Mouse (Mus musculus): ENCODE data around the gene Gria1. TPM values are rescaled to one million over a fixed set of nuclear protein-coding genes. Genes with fewer than 3 reads are reported as not detected.

The Gria1 gene
- polyA plus RNA-seq, 1 experiment = 0.04 TPM

DNA sequence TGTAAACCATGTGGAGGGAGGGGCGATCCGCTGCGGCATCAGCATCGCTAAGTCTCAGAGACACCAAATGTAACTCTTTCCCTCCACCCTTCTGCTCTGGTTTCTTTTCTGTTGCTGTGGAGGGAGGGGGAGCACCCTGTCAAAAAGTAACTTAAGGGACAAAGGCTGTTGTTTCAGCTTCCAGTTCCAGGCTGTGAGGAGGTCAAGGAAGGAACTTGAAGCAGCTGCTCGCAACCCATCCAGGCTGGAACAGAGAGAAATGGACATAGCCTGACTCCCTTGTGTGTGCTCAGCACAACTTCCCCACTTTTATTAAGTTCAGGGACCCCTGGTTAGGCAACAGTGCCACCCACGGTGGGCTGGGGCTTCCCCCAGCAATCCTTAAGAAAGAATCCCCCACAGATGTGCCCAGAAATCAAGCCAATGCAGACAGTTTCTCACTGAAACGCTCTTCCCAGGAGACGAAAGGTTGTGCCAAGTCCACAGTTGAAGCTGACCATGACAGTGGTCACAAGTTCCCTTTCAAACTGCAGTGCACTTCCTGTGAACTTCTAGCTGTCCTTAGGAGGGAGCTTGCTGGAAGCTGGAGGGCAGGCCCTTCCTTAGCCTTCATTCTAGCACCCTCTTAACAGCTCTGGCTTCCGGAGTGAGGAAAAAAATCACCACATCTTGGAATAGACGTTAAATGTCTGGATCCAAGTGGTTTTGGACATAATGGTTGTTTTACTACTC lies 190.2 kb downstream of the Gria1 start:
- Histone ChIP-seq H3ac (ENCODE audit: control insufficient read depth, insufficient read length) (no peak overlapping the region), H3K27me3 (ENCODE audit: control insufficient read depth, insufficient read depth, insufficient read length) (no peaks in the 10 kb centered on the region), H3K4me3 (no peak overlapping the region), H3K4me2 (ENCODE audit: low read depth) (no peak overlapping the region), H3K79me2 (ENCODE audit: control insufficient read depth, insufficient read depth) (no peaks in the 10 kb centered on the region), H3K36me3 (ENCODE audit: control insufficient read depth, insufficient read depth) (no peaks in the 10 kb centered on the region)
- TF ChIP-seq MYOG (IDR thresholded peaks at IDR 0.05; ENCODE audit: control insufficient read depth in 1 of 3, insufficient read depth in 1 of 3, insufficient read length in 2 of 3, low read depth in 2 of 3) = no peak
- no peak for TF ChIP-seq MAX (IDR thresholded peaks at IDR 0.05; ENCODE audit: low read depth)
- TF ChIP-seq POLR2AphosphoS2 (IDR thresholded peaks at IDR 0.05; ENCODE audit: insufficient read length, low read depth) = no peak
- no peak for TF ChIP-seq MYOD1 (IDR thresholded peaks at IDR 0.05; ENCODE audit: control insufficient read depth in 1 of 3, insufficient read length in 2 of 3, low read depth in 2 of 3)
- TF ChIP-seq CEBPB (IDR thresholded peaks at IDR 0.05; ENCODE audit: insufficient read depth, poor library complexity, severe bottlenecking) = no peak
- no peak for TF ChIP-seq TCF12 (IDR thresholded peaks at IDR 0.05; ENCODE audit: insufficient read depth, poor library complexity, severe bottlenecking)
- TF ChIP-seq USF1 (IDR thresholded peaks at IDR 0.05; ENCODE audit: low read depth) = no peak
- no peak for TF ChIP-seq SRF (IDR thresholded peaks at IDR 0.05; ENCODE audit: control insufficient read depth, insufficient read length, low read depth)
- TF ChIP-seq TCF3 (IDR thresholded peaks at IDR 0.05; ENCODE audit: insufficient read length, low read depth) = no peak
- TF ChIP-seq POLR2A (IDR thresholded peaks at IDR 0.05; ENCODE audit: insufficient read length, low read depth) = no peak
- no peak for TF ChIP-seq E2F4 (IDR thresholded peaks at IDR 0.05; ENCODE audit: insufficient read depth)
- TF ChIP-seq REST (IDR thresholded peaks at IDR 0.05; ENCODE audit: insufficient read depth, insufficient read length) = no peak

DNA sequence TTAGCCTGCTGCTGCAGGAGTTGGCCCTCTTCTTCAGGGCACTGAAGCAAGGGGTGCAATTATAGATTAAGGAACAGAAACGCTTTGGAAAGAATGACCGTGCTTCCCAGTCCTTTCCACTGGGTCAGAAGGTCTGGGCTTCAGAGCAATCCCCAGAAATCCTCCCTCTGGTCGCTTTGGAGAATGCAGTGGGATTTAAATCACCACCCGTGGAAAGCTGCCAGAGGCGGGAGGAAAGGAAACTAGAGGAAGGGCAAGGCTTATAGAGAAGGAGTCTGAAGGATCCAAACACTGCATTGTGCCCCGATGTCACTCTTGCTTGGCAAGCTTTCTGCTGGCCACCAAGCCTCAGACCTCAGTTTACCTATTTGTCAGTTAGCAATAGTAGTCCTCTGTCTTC lies 193.2 kb downstream of the Gria1 start:
- H3K4me2 ChIP-seq (ENCODE audit: low read depth) = no peak overlapping the region
- H3K36me3 ChIP-seq (ENCODE audit: control insufficient read depth, insufficient read depth) = no peaks in the 10 kb centered on the region
- H3K79me2 ChIP-seq (ENCODE audit: control insufficient read depth, insufficient read depth) = no peaks in the 10 kb centered on the region
- no peak overlapping the region for H3K4me3 ChIP-seq
- TF ChIP-seq MYOD1 (IDR thresholded peaks at IDR 0.05; ENCODE audit: control insufficient read depth in 1 of 3, insufficient read length in 2 of 3, low read depth in 2 of 3) (no peak), POLR2A (IDR thresholded peaks at IDR 0.05; ENCODE audit: insufficient read length, low read depth) (no peak), SRF (IDR thresholded peaks at IDR 0.05; ENCODE audit: control insufficient read depth, insufficient read length, low read depth) (no peak), MAX (IDR thresholded peaks at IDR 0.05; ENCODE audit: low read depth) (no peak), TCF12 (IDR thresholded peaks at IDR 0.05; ENCODE audit: insufficient read depth, poor library complexity, severe bottlenecking) (no peak), TCF3 (IDR thresholded peaks at IDR 0.05; ENCODE audit: insufficient read length, low read depth) (no peak), REST (IDR thresholded peaks at IDR 0.05; ENCODE audit: insufficient read depth, insufficient read length) (no peak), POLR2AphosphoS2 (IDR thresholded peaks at IDR 0.05; ENCODE audit: insufficient read length, low read depth) (no peak), E2F4 (IDR thresholded peaks at IDR 0.05; ENCODE audit: insufficient read depth) (no peak), USF1 (IDR thresholded peaks at IDR 0.05; ENCODE audit: low read depth) (no peak), CEBPB (IDR thresholded peaks at IDR 0.05; ENCODE audit: insufficient read depth, poor library complexity, severe bottlenecking) (no peak), MYOG (IDR thresholded peaks at IDR 0.05; ENCODE audit: control insufficient read depth in 1 of 3, insufficient read depth in 1 of 3, insufficient read length in 2 of 3, low read depth in 2 of 3) (no peak)
- no peak overlapping the region for H3ac ChIP-seq (ENCODE audit: control insufficient read depth, insufficient read length)
- no peaks in the 10 kb centered on the region for H3K27me3 ChIP-seq (ENCODE audit: control insufficient read depth, insufficient read depth, insufficient read length)

DNA sequence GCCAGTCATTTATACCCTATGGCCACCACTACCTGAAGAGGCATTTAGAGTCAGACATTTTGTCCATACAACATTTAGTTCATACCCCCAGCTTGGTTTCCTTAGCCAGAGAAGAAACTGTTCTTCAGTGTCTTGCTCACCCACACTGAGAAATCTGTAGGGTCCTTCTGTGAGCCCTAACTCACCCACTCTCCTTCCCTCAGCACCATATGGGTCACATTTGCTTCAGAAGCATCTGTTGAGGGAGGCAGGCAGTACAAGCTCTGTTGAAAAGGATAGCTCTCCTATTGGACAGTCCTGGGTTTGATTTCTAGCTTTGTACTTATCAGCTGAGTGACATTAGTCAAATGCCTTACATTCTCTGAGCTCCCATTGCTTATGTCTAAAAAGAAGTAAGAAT lies 196.1 kb downstream of the Gria1 start:
- TF ChIP-seq POLR2AphosphoS2 (IDR thresholded peaks at IDR 0.05; ENCODE audit: insufficient read length, low read depth) (no peak), TCF3 (IDR thresholded peaks at IDR 0.05; ENCODE audit: insufficient read length, low read depth) (no peak), USF1 (IDR thresholded peaks at IDR 0.05; ENCODE audit: low read depth) (no peak), MYOD1 (IDR thresholded peaks at IDR 0.05; ENCODE audit: control insufficient read depth in 1 of 3, insufficient read length in 2 of 3, low read depth in 2 of 3) (no peak), POLR2A (IDR thresholded peaks at IDR 0.05; ENCODE audit: insufficient read length, low read depth) (no peak), MYOG (IDR thresholded peaks at IDR 0.05; ENCODE audit: control insufficient read depth in 1 of 3, insufficient read depth in 1 of 3, insufficient read length in 2 of 3, low read depth in 2 of 3) (no peak), TCF12 (IDR thresholded peaks at IDR 0.05; ENCODE audit: insufficient read depth, poor library complexity, severe bottlenecking) (no peak), CEBPB (IDR thresholded peaks at IDR 0.05; ENCODE audit: insufficient read depth, poor library complexity, severe bottlenecking) (no peak), REST (IDR thresholded peaks at IDR 0.05; ENCODE audit: insufficient read depth, insufficient read length) (no peak), E2F4 (IDR thresholded peaks at IDR 0.05; ENCODE audit: insufficient read depth) (no peak)
- H3K79me2 ChIP-seq (ENCODE audit: control insufficient read depth, insufficient read depth) = no peaks in the 10 kb centered on the region
- H3K36me3 ChIP-seq (ENCODE audit: control insufficient read depth, insufficient read depth) = no peaks in the 10 kb centered on the region
- no peak overlapping the region for H3K4me2 ChIP-seq (ENCODE audit: low read depth)
- no peaks in the 10 kb centered on the region for H3K27me3 ChIP-seq (ENCODE audit: control insufficient read depth, insufficient read depth, insufficient read length)
- H3K4me3 ChIP-seq = no peak overlapping the region
- H3ac ChIP-seq (ENCODE audit: control insufficient read depth, insufficient read length) = no peak overlapping the region

DNA sequence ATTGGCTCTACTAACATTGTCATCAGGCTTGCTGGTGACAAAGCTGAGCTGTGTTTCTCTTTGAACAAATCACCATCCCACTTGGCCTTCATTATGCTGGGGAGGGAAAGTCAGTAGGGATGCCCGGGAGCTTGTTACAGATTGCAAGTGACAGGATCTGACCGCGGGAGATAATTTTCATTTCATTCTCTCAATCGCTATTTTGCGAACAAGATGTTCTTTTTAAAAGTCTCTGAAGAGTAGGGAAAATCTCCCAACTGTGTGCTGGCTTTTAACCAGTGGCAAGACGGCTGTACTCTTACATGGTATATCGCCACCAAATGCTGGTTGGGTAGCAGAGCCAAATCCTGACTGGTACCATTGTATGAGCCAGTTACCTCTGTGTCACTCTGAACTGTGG lies 202.9 kb downstream of the Gria1 start:
- no peaks in the 10 kb centered on the region for H3K36me3 ChIP-seq (ENCODE audit: control insufficient read depth, insufficient read depth)
- no peaks in the 10 kb centered on the region for H3K27me3 ChIP-seq (ENCODE audit: control insufficient read depth, insufficient read depth, insufficient read length)
- H3K4me2 ChIP-seq (ENCODE audit: low read depth) = no peak overlapping the region
- no peak overlapping the region for H3K4me3 ChIP-seq
- TF ChIP-seq CEBPB (IDR thresholded peaks at IDR 0.05; ENCODE audit: insufficient read depth, poor library complexity, severe bottlenecking) (no peak), SRF (IDR thresholded peaks at IDR 0.05; ENCODE audit: control insufficient read depth, insufficient read length, low read depth) (no peak), USF1 (IDR thresholded peaks at IDR 0.05; ENCODE audit: low read depth) (no peak), TCF12 (IDR thresholded peaks at IDR 0.05; ENCODE audit: insufficient read depth, poor library complexity, severe bottlenecking) (no peak), E2F4 (IDR thresholded peaks at IDR 0.05; ENCODE audit: insufficient read depth) (no peak), TCF3 (IDR thresholded peaks at IDR 0.05; ENCODE audit: insufficient read length, low read depth) (no peak), REST (IDR thresholded peaks at IDR 0.05; ENCODE audit: insufficient read depth, insufficient read length) (no peak), POLR2A (IDR thresholded peaks at IDR 0.05; ENCODE audit: insufficient read length, low read depth) (no peak), MYOG (IDR thresholded peaks at IDR 0.05; ENCODE audit: control insufficient read depth in 1 of 3, insufficient read depth in 1 of 3, insufficient read length in 2 of 3, low read depth in 2 of 3) (no peak), POLR2AphosphoS2 (IDR thresholded peaks at IDR 0.05; ENCODE audit: insufficient read length, low read depth) (no peak), MAX (IDR thresholded peaks at IDR 0.05; ENCODE audit: low read depth) (no peak)
- H3K79me2 ChIP-seq (ENCODE audit: control insufficient read depth, insufficient read depth) = no peaks in the 10 kb centered on the region
- no peak overlapping the region for H3ac ChIP-seq (ENCODE audit: control insufficient read depth, insufficient read length)
